Mouse (Mus musculus): ENCODE results near the gene Rbm7.

- TF ChIP-seq CTCF (IDR thresholded peaks at IDR 0.05; ENCODE audit: low read depth), result no peak
- TF ChIP-seq EP300 (IDR thresholded peaks at IDR 0.05; ENCODE audit: low read depth), result no peak
Measured at GRCm38 (mm10) chr9:48472441-48473025, 22.6 kb downstream of the Rbm7 start.

Measured in liver, postnatal 0 days (tissue).